Mouse (Mus musculus): ENCODE measurements at regions not wholly inside any gene's neighbourhood (a gene's known extent, or its start where the extent isn't known, plus 50 kb on each side); places are given as distances from the start of the nearest gene placed in this dataset.

GRCm38 (mm10) chr7:65244936-65245335, 88.6 kb upstream of the Fam189a1 start:
- Histone ChIP-seq H3K4me1 (ENCODE audit: control insufficient read depth, insufficient read depth, low read length) (no peaks in the 10 kb centered on the region), H3K27ac (replicated peaks; ENCODE audit: low read depth, low read length) (no peak overlapping the region), H3K9me3 (ENCODE audit: control insufficient read depth, low read length) (no peaks in the 10 kb centered on the region), H3K36me3 (ENCODE audit: control insufficient read depth, insufficient read depth, low read length) (no peaks in the 10 kb centered on the region), H3K9ac (ENCODE audit: low read length) (no peak overlapping the region), H3K4me3 (ENCODE audit: low read depth, low read length) (no peak overlapping the region), H3K4me2 (ENCODE audit: low read depth, severe bottlenecking) (no peak overlapping the region), H3K27me3 (ENCODE audit: control insufficient read depth, insufficient read depth, low read length) (no peaks in the 10 kb centered on the region)
- 85% methylated on average over 4 of the region's 4 CpGs for WGBS
- ATAC-seq (ENCODE audit: insufficient number of reproducible peaks, low FRiP score, low TSS enrichment, low read depth) (no peak), DNase-seq (ENCODE audit: low spot score) (peak; percentile 8)

- Histone ChIP-seq H3K9me3 (ENCODE audit: control insufficient read depth, low read length) (no peaks in the 10 kb centered on the region), H3K36me3 (ENCODE audit: control insufficient read depth, insufficient read depth, low read length) (no peaks in the 10 kb centered on the region), H3K4me1 (ENCODE audit: control insufficient read depth, insufficient read depth, low read length) (peaks cover 3% of the 10 kb centered on the region; the same call in 1 of the 2 replicates), H3K27me3 (ENCODE audit: control insufficient read depth, insufficient read depth, low read length) (no peaks in the 10 kb centered on the region), H3K4me3 (ENCODE audit: low read depth, low read length) (no peak overlapping the region), H3K9ac (ENCODE audit: low read length) (no peak overlapping the region), H3K4me2 (ENCODE audit: low read depth, severe bottlenecking) (no peak overlapping the region), H3K27ac (replicated peaks; ENCODE audit: low read depth, low read length) (no peak overlapping the region)
- DNase-seq (ENCODE audit: low spot score) (no peak), ATAC-seq (ENCODE audit: insufficient number of reproducible peaks, low FRiP score, low TSS enrichment, low read depth) (no peak)
- WGBS = 89% methylated on average over 8 of the region's 8 CpGs
These were observed 84.8 kb upstream of the Fam189a1 start for GRCm38 (mm10) chr7:65241208-65241607.

GRCm38 (mm10) chr7:65235701-65236100, 79.3 kb upstream of the Fam189a1 start:
- Histone ChIP-seq H3K4me2 (ENCODE audit: low read depth, severe bottlenecking) (no peak overlapping the region), H3K27ac (replicated peaks; ENCODE audit: low read depth, low read length) (no peak overlapping the region), H3K27me3 (ENCODE audit: control insufficient read depth, insufficient read depth, low read length) (no peaks in the 10 kb centered on the region), H3K4me3 (ENCODE audit: low read depth, low read length) (no peak overlapping the region), H3K9ac (ENCODE audit: low read length) (no peak overlapping the region), H3K36me3 (ENCODE audit: control insufficient read depth, insufficient read depth, low read length) (no peaks in the 10 kb centered on the region), H3K9me3 (ENCODE audit: control insufficient read depth, low read length) (no peaks in the 10 kb centered on the region), H3K4me1 (ENCODE audit: control insufficient read depth, insufficient read depth, low read length) (peaks cover 3% of the 10 kb centered on the region; the same call in 1 of the 2 replicates)
- no peak for DNase-seq (ENCODE audit: low spot score)
- WGBS = 95% methylated on average over 3 of the region's 3 CpGs
- ATAC-seq (ENCODE audit: insufficient number of reproducible peaks, low FRiP score, low TSS enrichment, low read depth) = no peak

- Histone ChIP-seq H3K4me2 (ENCODE audit: low read depth, severe bottlenecking) (no peak overlapping the region), H3K9ac (ENCODE audit: low read length) (no peak overlapping the region), H3K4me3 (ENCODE audit: low read depth, low read length) (no peak overlapping the region), H3K27me3 (ENCODE audit: control insufficient read depth, insufficient read depth, low read length) (no peaks in the 10 kb centered on the region), H3K9me3 (ENCODE audit: control insufficient read depth, low read length) (no peaks in the 10 kb centered on the region), H3K36me3 (ENCODE audit: control insufficient read depth, insufficient read depth, low read length) (no peaks in the 10 kb centered on the region), H3K27ac (replicated peaks; ENCODE audit: low read depth, low read length) (no peak overlapping the region), H3K4me1 (ENCODE audit: control insufficient read depth, insufficient read depth, low read length) (peaks cover 2% of the 10 kb centered on the region; the same call in 1 of the 2 replicates)
- no peak for ATAC-seq (ENCODE audit: insufficient number of reproducible peaks, low FRiP score, low TSS enrichment, low read depth)
- DNase-seq (ENCODE audit: low spot score) = no peak
- 77% methylated on average over 4 of the region's 4 CpGs for WGBS
These were observed 77.3 kb upstream of the Fam189a1 start for GRCm38 (mm10) chr7:65233681-65234080.

- DNase-seq (ENCODE audit: low spot score) (no peak), ATAC-seq (ENCODE audit: insufficient number of reproducible peaks, low FRiP score, low TSS enrichment, low read depth) (no peak)
- H3K27ac ChIP-seq (replicated peaks; ENCODE audit: low read depth, low read length) = no peak overlapping the region
- no peaks in the 10 kb centered on the region for H3K4me1 ChIP-seq (ENCODE audit: control insufficient read depth, insufficient read depth, low read length)
- no peak overlapping the region for H3K9ac ChIP-seq (ENCODE audit: low read length)
- no peak overlapping the region for H3K4me3 ChIP-seq (ENCODE audit: low read depth, low read length)
- no peak overlapping the region for H3K4me2 ChIP-seq (ENCODE audit: low read depth, severe bottlenecking)
- WGBS = 77% methylated on average over 5 of the region's 5 CpGs
- H3K36me3 ChIP-seq (ENCODE audit: control insufficient read depth, insufficient read depth, low read length) = no peaks in the 10 kb centered on the region
- H3K27me3 ChIP-seq (ENCODE audit: control insufficient read depth, insufficient read depth, low read length) = no peaks in the 10 kb centered on the region
- H3K9me3 ChIP-seq (ENCODE audit: control insufficient read depth, low read length) = no peaks in the 10 kb centered on the region
These were observed 72.9 kb upstream of the Fam189a1 start for GRCm38 (mm10) chr7:65229306-65229705.

- DNase-seq (ENCODE audit: low spot score) (no peak), ATAC-seq (ENCODE audit: insufficient number of reproducible peaks, low FRiP score, low TSS enrichment, low read depth) (no peak)
- Histone ChIP-seq H3K9ac (ENCODE audit: low read length) (no peak overlapping the region), H3K27ac (replicated peaks; ENCODE audit: low read depth, low read length) (no peak overlapping the region), H3K4me3 (ENCODE audit: low read depth, low read length) (no peak overlapping the region), H3K36me3 (ENCODE audit: control insufficient read depth, insufficient read depth, low read length) (no peaks in the 10 kb centered on the region), H3K4me1 (ENCODE audit: control insufficient read depth, insufficient read depth, low read length) (no peaks in the 10 kb centered on the region), H3K4me2 (ENCODE audit: low read depth, severe bottlenecking) (no peak overlapping the region), H3K9me3 (ENCODE audit: control insufficient read depth, low read length) (no peaks in the 10 kb centered on the region), H3K27me3 (ENCODE audit: control insufficient read depth, insufficient read depth, low read length) (no peaks in the 10 kb centered on the region)
- WGBS = 82% methylated on average over 4 of the region's 4 CpGs
These were observed 69.8 kb upstream of the Fam189a1 start for GRCm38 (mm10) chr7:65226218-65226617.

- Histone ChIP-seq H3K4me1 (ENCODE audit: control insufficient read depth, insufficient read depth, low read length) (no peaks in the 10 kb centered on the region), H3K36me3 (ENCODE audit: control insufficient read depth, insufficient read depth, low read length) (no peaks in the 10 kb centered on the region), H3K4me2 (ENCODE audit: low read depth, severe bottlenecking) (no peak overlapping the region), H3K9ac (ENCODE audit: low read length) (no peak overlapping the region), H3K27me3 (ENCODE audit: control insufficient read depth, insufficient read depth, low read length) (no peaks in the 10 kb centered on the region), H3K27ac (replicated peaks; ENCODE audit: low read depth, low read length) (no peak overlapping the region), H3K9me3 (ENCODE audit: control insufficient read depth, low read length) (no peaks in the 10 kb centered on the region), H3K4me3 (ENCODE audit: low read depth, low read length) (no peak overlapping the region)
- DNase-seq (ENCODE audit: low spot score) (peak; percentile 20), ATAC-seq (ENCODE audit: insufficient number of reproducible peaks, low FRiP score, low TSS enrichment, low read depth) (no peak)
- 77% methylated on average over 14 of the region's 14 CpGs for WGBS
These were observed 57.0 kb upstream of the Fam189a1 start for GRCm38 (mm10) chr7:65213216-65213925.

GRCm38 (mm10) chr7:65207240-65207639, 50.9 kb upstream of the Fam189a1 start:
- H3K9ac ChIP-seq (ENCODE audit: low read length) = no peak overlapping the region
- no peaks in the 10 kb centered on the region for H3K27me3 ChIP-seq (ENCODE audit: control insufficient read depth, insufficient read depth, low read length)
- H3K36me3 ChIP-seq (ENCODE audit: control insufficient read depth, insufficient read depth, low read length) = no peaks in the 10 kb centered on the region
- no peaks in the 10 kb centered on the region for H3K9me3 ChIP-seq (ENCODE audit: control insufficient read depth, low read length)
- ATAC-seq (ENCODE audit: insufficient number of reproducible peaks, low FRiP score, low TSS enrichment, low read depth) (no peak), DNase-seq (ENCODE audit: low spot score) (peak; percentile 14)
- no peak overlapping the region for H3K27ac ChIP-seq (replicated peaks; ENCODE audit: low read depth, low read length)
- no peak overlapping the region for H3K4me3 ChIP-seq (ENCODE audit: low read depth, low read length)
- 92% methylated on average over 10 of the region's 10 CpGs for WGBS
- no peaks in the 10 kb centered on the region for H3K4me1 ChIP-seq (ENCODE audit: control insufficient read depth, insufficient read depth, low read length)
- no peak overlapping the region for H3K4me2 ChIP-seq (ENCODE audit: low read depth, severe bottlenecking)

Data from limb, embryonic 11.5 days (tissue).